Mouse (Mus musculus): ENCODE data around the gene Atrip.
A peak's percentile ranks its signal among the peaks of the same experiment; 100 is the strongest.

Gene Atrip

DNA sequence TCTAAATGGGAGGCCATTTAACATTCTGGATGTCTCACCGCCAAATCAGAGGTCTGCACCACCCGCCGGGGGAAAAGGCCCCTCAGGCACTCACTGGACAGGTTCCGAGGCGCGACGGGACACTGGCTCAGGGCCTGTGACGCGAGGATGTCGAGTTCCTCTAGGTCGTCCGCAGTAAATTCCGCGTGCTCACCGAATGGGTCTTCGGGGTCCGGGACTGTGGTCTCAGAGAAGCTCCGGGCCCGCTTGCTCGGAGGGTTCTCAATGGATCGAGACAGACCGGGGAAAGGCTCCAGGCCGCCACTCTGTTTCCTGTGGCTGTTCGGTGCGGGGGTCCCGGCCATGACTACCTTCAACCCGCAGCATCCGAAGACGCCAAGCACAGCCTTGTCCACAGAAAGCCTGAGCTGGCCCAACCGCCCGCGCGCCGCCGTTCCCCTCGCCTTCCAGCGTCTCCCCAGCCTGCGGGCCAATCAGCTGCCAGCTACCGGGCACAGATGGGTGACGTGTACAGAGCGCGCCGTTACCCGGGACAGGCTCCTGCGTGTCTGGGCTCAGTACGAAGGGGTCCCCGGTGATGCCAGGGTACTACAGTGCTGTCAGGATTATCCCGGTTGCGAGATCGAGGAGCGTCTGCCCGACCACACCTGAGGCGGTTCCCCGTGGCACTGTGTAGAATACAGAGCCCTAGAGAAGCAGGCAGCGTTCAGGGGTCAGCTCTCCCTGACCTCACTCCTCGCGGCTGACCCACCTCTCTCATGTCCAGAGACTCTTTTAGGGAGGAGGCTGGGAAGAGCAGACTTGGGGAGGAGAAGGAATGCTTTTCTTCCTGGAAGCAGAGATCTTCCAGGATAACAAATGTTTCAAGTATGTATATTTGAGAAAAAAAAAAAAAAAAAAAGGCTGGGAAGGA is at the start of gene Atrip:
Gene Atrip (minus strand): TSS at position 464 of the 913 bp plus-strand sequence.
- peak; percentile 90 for DNase-seq

DNA sequence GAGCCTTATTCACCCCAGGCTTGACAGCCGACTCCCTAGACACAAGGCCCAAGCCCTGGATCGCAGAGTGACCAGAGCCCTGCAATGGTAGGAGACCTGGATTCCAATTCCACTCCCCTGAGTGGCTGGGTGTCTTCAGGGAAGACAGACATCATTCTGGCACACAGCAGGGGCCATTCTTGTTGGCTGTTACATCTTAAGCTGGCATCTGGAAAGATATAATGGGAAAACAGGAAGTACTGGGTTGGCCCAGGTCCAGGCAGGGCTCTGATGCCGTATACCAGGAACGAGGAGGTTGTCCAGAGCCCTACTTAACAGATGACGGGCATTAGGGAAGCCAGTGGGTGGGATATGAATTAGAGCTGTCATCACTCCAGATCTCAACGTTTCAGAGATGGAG is 49.3 kb upstream of the Atrip start:
- peak; percentile 33 for DNase-seq

DNA sequence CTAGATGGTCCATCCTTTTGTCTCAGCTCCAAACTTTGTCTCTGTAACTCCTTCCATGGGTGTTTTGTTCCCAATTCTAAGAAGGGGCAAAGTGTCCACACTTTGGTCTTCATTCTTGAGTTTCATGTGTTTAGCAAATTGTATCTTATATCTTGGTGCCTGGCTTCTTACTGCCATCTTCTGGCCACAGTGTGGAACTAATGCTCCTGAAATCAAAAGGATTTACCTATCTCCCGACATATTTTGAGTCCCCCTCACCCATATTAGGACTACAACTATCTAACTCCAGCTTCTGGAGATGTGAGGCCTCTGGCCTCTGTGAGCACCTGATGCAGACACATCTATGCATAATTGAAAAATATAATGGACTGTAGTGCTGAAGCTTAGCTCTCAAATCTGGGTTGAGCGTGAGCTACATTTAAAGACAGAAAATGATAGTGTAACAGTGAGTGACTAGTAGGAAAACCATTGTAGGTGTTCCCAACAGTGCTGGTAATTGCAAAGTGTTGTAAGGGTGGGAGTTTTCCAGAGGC is 48.7 kb upstream of the Atrip start:
- peak; percentile 44 for DNase-seq

DNA sequence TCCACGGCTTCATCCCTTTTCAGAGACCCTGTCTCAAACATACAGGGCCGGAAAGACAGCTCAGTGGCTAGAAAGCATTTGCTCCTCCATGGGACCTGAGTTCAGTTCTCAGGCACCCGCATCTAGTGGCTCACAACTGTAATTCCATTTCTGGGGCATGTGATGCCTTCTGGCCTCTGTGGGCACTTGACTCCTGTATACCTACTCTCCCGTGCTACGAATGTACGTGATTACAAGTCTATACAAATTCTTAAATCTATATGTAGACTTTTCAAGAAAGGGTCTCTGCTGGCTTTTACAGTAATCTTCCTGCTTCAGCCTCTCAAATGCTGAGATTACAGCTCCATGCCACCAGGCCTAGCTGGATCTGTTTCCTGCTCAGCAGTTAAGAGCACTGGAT is 47.0 kb upstream of the Atrip start:
- no peak for DNase-seq

DNA sequence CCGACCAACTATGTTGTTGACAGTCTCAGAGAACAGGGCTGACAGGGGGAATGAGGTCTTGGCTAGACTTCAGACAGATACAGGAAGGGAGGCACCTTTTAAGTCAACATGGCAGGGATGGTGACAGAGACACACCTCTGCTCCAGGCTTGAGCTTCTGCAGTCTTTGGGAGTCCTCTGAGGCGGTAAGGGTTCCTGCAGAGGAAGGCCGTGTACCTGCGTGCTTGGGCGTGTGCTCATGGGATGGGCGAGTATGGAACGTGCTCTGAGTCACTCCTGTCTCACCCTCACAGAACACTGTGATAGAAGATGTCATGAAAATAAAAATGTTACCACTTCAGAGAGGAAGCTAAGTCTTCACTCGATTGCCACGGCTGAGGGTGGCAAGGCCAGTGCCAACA is 45.6 kb upstream of the Atrip start:
- no peak for DNase-seq

DNA sequence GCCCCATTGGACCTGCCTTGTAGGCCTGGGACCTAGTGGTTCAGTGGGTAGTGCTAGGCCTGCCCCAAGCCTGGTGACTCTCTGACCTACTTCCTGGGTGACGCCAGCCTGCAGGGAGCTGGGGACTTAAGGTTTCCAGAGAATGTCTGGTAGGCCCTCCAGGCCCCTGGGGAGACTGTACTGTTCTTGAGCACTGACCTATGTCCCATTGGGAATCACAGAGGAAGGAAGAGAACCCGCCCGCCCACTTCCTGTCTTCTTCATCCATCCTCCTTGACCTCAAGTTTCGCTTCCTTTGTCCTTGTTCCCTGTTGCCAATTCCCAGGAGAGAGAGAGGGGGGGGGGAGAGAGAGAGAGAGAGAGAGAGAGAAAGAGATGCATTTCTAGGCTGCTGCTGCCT is 44.2 kb upstream of the Atrip start:
- DNase-seq, result peak; percentile 30

DNA sequence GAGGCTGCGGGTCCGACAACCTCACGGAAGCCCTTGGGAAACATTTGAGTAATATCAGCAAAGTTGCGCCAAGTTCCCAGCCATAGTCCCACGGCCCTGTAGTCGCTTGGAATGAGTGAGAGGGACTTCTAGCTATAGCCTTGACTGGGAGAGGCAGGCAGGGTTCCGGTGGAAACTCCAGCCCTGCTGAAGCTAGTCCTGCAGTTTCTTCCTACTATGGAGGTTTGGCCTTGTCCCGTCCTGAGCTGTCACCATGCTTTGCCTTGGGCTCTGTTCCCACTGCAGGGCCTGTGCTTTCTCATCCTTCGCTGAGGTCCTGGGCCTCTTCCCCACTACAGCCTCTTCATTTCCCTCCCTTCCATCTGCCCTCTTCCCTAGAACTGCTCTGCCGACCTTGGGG is 42.3 kb upstream of the Atrip start:
- no peak for DNase-seq

DNA sequence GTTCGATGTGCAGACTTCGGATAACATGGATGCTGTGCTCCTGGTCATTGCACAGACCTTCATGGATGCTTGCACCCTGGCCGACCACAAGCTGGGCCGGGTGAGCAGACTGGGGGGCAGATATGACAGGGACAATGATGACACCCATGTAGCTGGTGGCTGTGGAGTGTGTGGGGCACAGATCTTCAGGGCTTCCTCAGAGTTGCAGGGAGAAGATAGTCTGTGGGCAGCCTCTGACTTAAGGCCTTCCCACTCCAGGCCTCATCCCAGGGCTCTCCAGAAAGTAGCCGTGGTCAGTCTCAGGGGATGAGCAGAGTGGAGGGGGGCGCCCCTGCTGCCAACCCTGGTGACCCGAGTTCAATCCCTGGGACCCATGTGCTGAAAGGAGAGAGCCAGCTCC is 40.9 kb upstream of the Atrip start:
- no peak for DNase-seq

DNA sequence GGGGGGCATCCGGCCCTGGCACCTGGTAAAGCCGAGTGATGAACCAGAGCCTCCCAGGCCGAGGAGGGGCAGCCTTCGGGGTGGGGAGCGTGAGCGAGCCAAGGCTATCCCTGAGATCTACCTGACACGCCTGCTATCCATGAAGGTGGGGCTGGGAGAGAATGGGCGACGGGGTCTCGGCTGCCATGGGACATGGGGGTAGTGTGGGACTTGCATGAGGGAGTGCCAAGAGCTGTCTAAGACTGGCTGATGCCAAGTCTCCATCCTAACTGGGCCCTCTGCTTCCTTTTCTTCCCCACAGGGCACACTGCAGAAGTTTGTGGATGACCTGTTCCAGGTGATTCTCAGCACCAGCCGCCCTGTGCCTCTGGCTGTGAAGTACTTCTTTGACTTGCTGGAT is 40.4 kb upstream of the Atrip start:
- DNase-seq, result no peak

DNA sequence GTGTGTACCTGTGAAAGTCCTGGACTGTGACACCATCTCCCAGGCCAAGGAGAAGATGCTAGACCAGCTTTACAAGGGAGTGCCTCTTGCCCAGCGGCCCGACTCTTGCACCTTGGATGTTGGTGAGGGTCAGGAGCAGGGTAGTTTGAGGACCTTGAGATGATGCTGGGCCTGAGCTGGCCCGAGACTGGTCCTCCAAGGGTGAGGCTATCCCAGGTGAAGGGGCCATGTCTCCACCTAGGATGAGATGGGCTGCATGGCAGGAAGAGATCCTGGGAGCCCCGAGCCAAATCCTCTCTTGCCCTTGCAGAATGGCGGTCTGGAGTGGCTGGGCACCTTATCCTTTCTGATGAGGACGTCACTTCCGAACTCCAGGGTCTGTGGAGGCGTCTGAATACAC is 39.4 kb upstream of the Atrip start:
- no peak for DNase-seq

DNA sequence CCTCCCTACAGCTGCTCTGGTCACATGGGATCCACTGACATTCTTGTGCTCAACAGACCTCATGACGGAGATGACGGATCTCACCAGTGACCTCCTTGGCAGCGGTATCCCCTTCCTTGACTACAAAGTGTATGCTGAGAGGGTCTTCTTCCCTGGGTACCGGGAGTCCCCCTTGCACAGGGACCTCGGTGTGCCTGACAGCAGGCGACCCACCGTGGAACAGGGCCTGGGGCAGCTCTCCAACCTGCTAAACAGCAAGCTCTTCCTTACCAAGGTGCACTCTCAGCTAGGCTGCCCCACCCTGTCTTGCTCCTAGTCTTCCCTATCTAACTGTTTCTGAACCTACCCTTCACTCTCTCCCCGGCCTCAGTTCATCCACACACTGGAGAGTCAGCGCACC is 37.7 kb upstream of the Atrip start:
- no peak for DNase-seq

DNA sequence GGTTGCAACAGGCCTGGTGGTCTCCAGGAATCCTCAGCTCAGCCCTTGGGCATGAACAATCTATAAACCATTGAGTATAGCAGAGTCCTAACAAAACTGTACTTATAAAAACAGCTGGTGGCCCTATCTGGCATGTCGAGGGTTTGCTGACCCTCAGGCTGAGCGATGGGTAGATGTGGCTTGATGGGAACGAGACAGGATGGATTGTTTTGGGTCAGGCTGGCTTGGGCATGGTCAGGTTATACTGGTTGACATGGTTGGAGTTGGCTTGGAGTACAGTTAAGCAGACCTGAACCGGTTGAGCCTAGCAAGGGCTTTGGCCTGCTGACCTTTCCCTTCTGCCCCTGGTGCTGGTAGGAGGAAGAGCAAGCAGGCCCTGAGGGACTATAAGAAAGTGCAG is 37.2 kb upstream of the Atrip start:
- no peak for DNase-seq

DNA sequence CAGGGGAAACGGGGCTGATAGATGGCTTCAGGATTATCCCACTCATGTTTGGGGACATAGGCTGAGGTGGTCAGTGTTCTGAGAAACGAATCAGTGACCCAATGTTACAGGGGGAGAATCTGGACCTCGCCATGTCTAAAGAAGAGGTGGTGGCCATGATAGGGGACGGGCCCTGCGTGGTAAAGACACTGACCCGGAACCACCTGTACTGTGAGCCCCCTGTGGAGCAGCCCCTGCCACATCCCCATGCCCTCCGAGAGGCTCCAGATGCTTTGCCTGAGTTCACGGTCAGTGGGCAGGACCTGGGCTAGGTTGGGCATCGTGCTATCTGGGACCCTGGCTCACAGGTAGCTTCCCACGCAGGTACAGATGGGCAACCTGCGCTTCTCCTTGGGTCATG is 36.3 kb upstream of the Atrip start:
- DNase-seq, result no peak

DNA sequence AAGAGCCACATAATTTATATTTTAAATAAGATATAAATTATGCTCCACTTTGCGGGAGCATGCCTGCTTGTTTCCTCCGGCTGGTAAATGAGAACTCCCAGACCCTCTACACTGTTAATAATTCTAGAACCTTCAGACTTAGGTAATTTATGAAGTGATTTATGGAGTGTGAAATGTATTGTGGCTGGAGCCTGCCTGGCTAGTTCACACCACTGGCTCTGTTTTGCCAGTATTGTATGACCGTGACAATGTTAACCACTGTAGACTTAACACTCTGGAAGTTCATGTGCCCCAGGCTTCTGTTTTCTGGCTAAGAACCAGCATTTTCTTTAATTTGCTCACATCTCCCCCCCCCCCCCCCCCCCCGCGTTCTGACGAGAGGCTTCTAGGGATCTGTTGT is 33.4 kb upstream of the Atrip start:
- DNase-seq, result no peak

DNA sequence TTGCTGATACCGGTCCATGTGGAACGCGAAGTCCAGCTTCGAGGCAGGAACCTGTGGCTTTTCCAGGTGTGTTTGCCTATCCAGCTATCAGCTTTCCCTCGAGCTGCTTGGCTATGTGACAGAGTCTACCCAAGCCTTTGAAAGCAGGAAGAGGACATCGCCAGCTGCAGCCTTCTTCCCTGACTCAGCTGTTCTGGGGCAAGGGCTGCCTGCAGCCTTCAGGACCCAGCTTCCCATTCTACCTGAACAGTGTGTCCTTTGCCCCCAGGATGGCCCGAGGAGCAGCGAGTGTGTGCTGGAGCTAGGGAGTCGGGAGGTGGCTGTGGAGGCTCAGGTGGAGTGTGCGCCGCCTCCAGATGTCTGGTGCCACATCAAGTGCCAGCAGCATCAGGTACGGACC is 31.7 kb upstream of the Atrip start:
- DNase-seq, result no peak

DNA sequence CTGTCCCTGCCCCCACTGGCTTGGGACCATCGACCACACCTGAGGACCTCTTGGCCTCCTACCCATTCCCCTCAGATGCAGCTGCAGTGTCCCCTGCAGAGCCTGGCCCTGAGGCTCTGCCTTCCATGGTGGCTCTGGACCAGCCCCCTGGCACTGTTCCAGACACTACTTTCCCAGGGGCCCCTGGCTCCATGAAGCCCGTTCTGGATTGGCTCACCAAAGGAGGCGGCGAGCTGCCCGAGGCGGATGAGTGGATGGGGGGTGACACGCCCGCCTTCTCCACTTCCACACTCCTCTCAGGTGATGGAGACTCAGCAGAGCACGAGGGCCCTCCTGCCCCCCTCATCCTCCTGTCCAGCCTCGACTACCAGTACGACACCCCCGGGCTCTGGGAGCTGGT is 31.1 kb upstream of the Atrip start:
- DNase-seq, result peak; percentile 43

DNA sequence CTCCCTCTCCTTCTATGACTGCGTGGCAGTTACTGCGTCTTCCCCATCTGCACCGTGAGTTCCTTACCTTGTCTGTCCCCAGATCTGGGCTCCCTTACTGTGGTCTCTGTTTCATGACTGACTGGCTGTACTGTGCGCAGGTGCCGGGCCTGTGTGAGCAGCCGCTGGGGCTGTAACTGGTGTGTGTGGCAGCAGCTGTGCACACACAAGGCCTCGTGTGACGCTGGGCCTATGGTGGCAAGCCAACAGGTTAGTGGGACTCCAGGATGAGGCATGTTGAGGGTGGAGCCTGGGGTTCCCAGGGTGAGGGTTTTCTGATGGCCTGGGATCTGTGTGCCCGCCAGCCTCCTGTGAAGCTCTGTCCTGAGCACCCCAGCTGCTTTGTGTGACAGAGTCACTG is 30.2 kb upstream of the Atrip start:
- DNase-seq, result no peak

DNA sequence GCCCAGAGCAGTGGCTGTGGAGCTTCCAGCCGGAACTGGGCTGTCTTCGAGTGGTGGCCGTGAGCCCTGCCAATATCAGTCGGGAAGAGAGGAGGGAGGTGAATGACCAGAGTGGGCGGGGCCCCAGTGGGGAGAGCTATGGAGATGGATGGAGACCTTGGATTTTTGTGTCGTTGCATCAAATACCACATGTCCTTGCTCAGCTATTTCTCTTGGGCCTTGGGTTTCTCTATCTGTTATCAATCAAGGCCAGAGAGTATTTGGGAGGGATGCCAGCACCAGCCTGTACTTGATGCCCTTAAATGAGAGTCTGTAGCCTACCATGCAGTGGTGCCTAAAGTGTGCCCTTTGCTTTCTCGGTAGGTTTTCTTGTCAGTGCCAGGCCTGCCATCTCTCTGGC is 29.3 kb upstream of the Atrip start:
- no peak for DNase-seq

DNA sequence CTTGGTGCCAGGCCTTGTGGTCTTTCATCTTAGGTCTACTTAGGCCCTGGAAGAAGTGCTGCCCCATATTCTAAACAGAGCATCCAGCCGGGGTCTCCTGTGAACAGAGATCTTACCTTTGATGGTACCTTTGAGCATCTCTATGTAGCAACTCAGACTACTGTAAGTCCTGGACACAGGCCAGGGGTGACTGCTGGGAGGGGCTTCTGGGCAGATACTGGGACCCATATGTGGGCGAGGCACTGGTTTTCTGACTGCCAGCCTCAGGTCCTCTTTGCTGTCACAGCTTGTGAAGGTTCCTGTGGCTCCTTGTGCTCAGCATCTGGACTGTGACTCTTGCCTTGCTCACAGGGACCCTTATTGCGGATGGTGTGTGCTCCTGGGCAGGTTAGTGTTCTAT is 28.6 kb upstream of the Atrip start:
- no peak for DNase-seq

DNA sequence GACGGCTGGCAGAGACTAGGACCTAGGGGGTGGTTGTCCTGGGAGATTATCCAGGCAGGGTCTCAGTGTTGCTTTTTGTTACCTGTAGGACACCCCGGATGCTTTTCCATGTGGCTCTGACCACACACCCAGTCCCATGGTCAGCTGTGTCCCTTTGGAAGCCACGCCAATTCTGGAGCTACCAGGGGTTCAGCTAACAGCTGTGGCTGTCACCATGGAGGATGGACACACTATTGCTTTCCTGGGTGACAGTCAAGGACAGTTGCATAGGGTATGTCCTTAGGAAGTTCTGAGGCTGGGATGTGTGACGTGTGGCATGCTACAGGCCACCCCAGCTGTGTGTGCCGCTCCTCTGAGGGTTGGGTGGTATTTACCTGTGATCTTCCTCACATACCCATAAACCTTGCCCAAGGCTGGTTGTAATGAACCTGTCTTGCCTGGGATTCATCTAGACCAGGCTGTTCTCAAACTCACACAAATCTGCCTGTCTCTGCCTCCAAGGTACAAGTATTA is 28.1 kb upstream of the Atrip start:
- no peak for DNase-seq

DNA sequence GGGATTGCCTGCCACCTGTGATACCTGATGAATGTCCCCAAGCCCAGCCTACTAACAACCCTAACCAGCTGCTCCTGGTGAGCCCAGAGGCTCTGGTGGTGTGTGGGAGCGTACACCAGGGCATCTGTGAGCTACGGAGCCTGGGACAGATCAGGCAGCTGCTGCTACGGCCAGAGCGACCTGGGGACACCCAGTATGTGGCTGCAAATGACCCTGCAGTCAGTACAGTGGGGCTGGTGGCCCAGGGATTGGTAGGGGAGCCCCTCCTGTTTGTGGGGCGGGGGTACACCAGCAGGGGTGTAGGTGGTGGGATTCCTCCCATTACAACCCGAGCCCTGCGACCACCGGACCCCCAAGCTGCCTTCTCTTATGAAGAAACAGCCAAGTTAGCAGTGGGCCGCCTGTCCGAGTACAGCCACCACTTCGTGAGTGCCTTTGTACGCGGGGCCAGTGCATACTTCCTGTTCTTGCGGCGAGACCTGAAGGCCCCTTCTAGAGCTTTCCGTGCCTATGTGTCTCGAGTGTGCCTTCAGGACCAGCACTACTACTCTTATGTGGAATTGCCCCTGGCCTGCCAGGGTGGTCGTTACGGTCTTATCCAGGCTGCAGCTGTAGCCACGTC is 26.5 kb upstream of the Atrip start:
- no peak for DNase-seq

DNA sequence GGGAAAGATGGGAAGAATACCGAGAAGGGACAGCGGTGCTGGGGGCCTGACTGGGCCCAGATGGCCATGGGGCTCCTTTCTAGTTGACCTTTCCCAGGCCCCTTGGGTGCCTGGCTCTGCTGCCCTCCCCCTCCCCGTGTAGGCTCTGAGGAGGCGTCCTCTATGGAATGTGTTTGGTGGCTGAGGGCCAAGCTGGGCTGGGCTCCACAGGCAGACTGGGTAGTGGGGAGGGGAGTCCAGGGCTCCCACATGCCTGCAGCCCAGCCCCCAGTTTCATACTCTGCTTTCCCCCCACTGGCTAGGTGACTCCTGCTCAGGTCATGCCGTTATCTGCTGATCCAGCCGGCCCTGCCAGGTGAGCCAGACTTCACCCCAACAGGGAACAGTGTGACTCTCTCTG is 25.0 kb upstream of the Atrip start:
- peak; percentile 80 for DNase-seq

DNA sequence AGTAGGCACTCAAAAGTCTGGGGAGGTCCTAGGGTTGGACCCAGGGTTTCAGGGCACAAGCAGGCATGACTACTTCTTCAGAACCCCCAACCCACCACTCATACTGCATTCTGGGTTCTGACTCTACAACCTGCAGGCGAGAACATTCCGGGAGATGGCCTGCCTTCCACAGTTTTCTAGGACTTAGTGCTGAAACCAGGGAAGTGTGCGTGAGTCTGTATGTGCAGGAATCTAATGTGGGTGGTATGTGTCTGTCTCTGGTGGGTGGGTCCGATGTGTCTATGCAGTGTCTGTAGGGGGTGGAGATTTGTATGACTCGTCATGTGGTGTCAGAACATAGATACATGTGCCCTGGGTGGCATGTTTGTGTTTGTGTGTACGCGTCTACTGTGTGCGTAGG is 24.4 kb upstream of the Atrip start:
- no peak for DNase-seq

DNA sequence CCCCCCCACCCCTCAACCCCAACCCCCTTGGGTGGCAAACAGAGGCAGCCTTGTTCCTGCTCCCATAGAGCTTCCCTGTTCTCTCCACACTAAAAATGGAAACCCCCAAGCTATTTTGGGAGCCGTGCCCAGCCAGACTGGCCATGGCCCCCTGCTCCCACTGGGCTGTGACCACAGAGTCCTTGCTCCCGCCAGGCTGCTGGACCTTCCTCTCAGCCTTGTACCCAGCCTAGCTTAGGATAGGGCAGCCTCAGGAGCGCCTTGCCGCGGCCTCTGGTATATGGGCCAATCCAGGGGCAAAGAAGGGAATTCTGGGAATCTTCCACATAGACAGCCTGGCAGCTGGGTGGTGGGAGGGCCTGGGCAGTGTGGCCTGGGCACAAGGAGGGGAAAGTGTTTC is 23.9 kb upstream of the Atrip start:
- no peak for DNase-seq

All from lung, postnatal 14 days (tissue).